Mouse (Mus musculus): ENCODE results near the gene Cngb1. TPM values are rescaled to one million over a fixed set of nuclear protein-coding genes. Genes with fewer than 3 reads are reported as not detected.

The Cngb1 gene
- polyA plus RNA-seq (2011; ENCODE audit: insufficient read depth, insufficient read length, low read depth, missing spikeins) = 0.19 and 0.24 TPM in 2 replicates

- no peak within 1 kb of the TSS for H3K4me3 ChIP-seq (ENCODE audit: low read depth, low read length)
- H3K27me3 ChIP-seq (ENCODE audit: control insufficient read depth, insufficient read depth, low read length, poor library complexity, severe bottlenecking) = no peaks in the 10 kb centered on the region
- H3K36me3 ChIP-seq (ENCODE audit: control insufficient read depth, insufficient read depth, low read length, poor library complexity, severe bottlenecking) = no peaks in the 10 kb centered on the region
- H3K9ac ChIP-seq (ENCODE audit: low read depth, poor library complexity, severe bottlenecking) = no peak within 1 kb of the TSS
- no peaks in the 10 kb centered on the region for H3K9me3 ChIP-seq (replicated peaks; ENCODE audit: control insufficient read depth, insufficient read depth, low read length, poor library complexity, severe bottlenecking)
- no peaks in the 10 kb centered on the region for H3K4me1 ChIP-seq (ENCODE audit: control insufficient read depth, insufficient read depth, low read length)
- TF ChIP-seq EP300 (IDR thresholded peaks at IDR 0.05; ENCODE audit: insufficient read depth, low read depth, low read length) (no peak), CTCF (IDR thresholded peaks at IDR 0.05; ENCODE audit: low read depth, low read length) (no peak), POLR2A (IDR thresholded peaks at IDR 0.05; ENCODE audit: insufficient read depth, low read length) (no peak)
- H3K27ac ChIP-seq (ENCODE audit: insufficient read depth, low read length) = no peak within 1 kb of the TSS
Observed at GRCm38 (mm10) chr8:95306431-95306830, at the start of gene Cngb1. Gene Cngb1, minus strand, starts transcription at chr8:95306585.

GRCm38 (mm10) chr8:95354606-95355005 is 48.2 kb upstream of the Cngb1 start:
- Histone ChIP-seq H3K27ac (ENCODE audit: insufficient read depth, low read length) (no peak overlapping the region), H3K4me3 (ENCODE audit: low read depth, low read length) (no peak overlapping the region), H3K9ac (ENCODE audit: low read depth, poor library complexity, severe bottlenecking) (no peak overlapping the region), H3K9me3 (replicated peaks; ENCODE audit: control insufficient read depth, insufficient read depth, low read length, poor library complexity, severe bottlenecking) (no peaks in the 10 kb centered on the region), H3K27me3 (ENCODE audit: control insufficient read depth, insufficient read depth, low read length, poor library complexity, severe bottlenecking) (0 out of 2 replicates have a peak, but pooled peaks cover 3% of the 10 kb centered on the region), H3K36me3 (ENCODE audit: control insufficient read depth, insufficient read depth, low read length, poor library complexity, severe bottlenecking) (no peaks in the 10 kb centered on the region), H3K4me1 (ENCODE audit: control insufficient read depth, insufficient read depth, low read length) (peaks cover 4% of the 10 kb centered on the region)
- TF ChIP-seq CTCF (IDR thresholded peaks at IDR 0.05; ENCODE audit: low read depth, low read length) (no peak), EP300 (IDR thresholded peaks at IDR 0.05; ENCODE audit: insufficient read depth, low read depth, low read length) (no peak), POLR2A (IDR thresholded peaks at IDR 0.05; ENCODE audit: insufficient read depth, low read length) (no peak)

- peak overlapping the region; percentile 77 for H3K4me3 ChIP-seq (ENCODE audit: low read depth, low read length)
- H3K9me3 ChIP-seq (replicated peaks; ENCODE audit: control insufficient read depth, insufficient read depth, low read length, poor library complexity, severe bottlenecking) = no peaks in the 10 kb centered on the region
- 0 out of 2 replicates have a peak, but pooled peaks cover 3% of the 10 kb centered on the region for H3K27me3 ChIP-seq (ENCODE audit: control insufficient read depth, insufficient read depth, low read length, poor library complexity, severe bottlenecking)
Observed at GRCm38 (mm10) chr8:95352871-95353866, 46.8 kb upstream of the Cngb1 start.

GRCm38 (mm10) chr8:95352151-95352870 is 45.9 kb upstream of the Cngb1 start, which contains the start of gene Mmp15:
Gene Mmp15, plus strand, starts transcription at chr8:95352268.
- H3K36me3 ChIP-seq (ENCODE audit: control insufficient read depth, insufficient read depth, low read length, poor library complexity, severe bottlenecking) = no peaks in the 10 kb centered on the region
- H3K27ac ChIP-seq (ENCODE audit: insufficient read depth, low read length) = no peak within 1 kb of the TSS
- H3K9ac ChIP-seq (ENCODE audit: low read depth, poor library complexity, severe bottlenecking) = peak within 1 kb of the TSS; percentile 82
- H3K9me3 ChIP-seq (replicated peaks; ENCODE audit: control insufficient read depth, insufficient read depth, low read length, poor library complexity, severe bottlenecking) = no peaks in the 10 kb centered on the region
- peak within 1 kb of the TSS; percentile 77 for H3K4me3 ChIP-seq (ENCODE audit: low read depth, low read length)
- H3K27me3 ChIP-seq (ENCODE audit: control insufficient read depth, insufficient read depth, low read length, poor library complexity, severe bottlenecking) = 0 out of 2 replicates have a peak, but pooled peaks cover 3% of the 10 kb centered on the region
- no peaks in the 10 kb centered on the region for H3K4me1 ChIP-seq (ENCODE audit: control insufficient read depth, insufficient read depth, low read length)
- no peak for TF ChIP-seq CTCF (IDR thresholded peaks at IDR 0.05; ENCODE audit: low read depth, low read length)
- no peak for TF ChIP-seq EP300 (IDR thresholded peaks at IDR 0.05; ENCODE audit: insufficient read depth, low read depth, low read length)
- no peak for TF ChIP-seq POLR2A (IDR thresholded peaks at IDR 0.05; ENCODE audit: insufficient read depth, low read length)

More at GRCm38 (mm10) chr8:95352871-95353866, 46.8 kb upstream of the Cngb1 start:
- TF ChIP-seq POLR2A (IDR thresholded peaks at IDR 0.05; ENCODE audit: insufficient read depth, low read length) (no peak), CTCF (IDR thresholded peaks at IDR 0.05; ENCODE audit: low read depth, low read length) (no peak), EP300 (IDR thresholded peaks at IDR 0.05; ENCODE audit: insufficient read depth, low read depth, low read length) (no peak)
- Histone ChIP-seq H3K4me1 (ENCODE audit: control insufficient read depth, insufficient read depth, low read length) (no peaks in the 10 kb centered on the region), H3K27ac (ENCODE audit: insufficient read depth, low read length) (no peak overlapping the region), H3K36me3 (ENCODE audit: control insufficient read depth, insufficient read depth, low read length, poor library complexity, severe bottlenecking) (no peaks in the 10 kb centered on the region), H3K9ac (ENCODE audit: low read depth, poor library complexity, severe bottlenecking) (peak overlapping the region; percentile 82)

GRCm38 (mm10) chr8:95351461-95351860 is 45.1 kb upstream of the Cngb1 start:
- peak overlapping the region; percentile 77 for H3K4me3 ChIP-seq (ENCODE audit: low read depth, low read length)
- peak overlapping the region; percentile 82 for H3K9ac ChIP-seq (ENCODE audit: low read depth, poor library complexity, severe bottlenecking)
- 0 out of 2 replicates have a peak, but pooled peaks cover 3% of the 10 kb centered on the region for H3K27me3 ChIP-seq (ENCODE audit: control insufficient read depth, insufficient read depth, low read length, poor library complexity, severe bottlenecking)
- no peaks in the 10 kb centered on the region for H3K36me3 ChIP-seq (ENCODE audit: control insufficient read depth, insufficient read depth, low read length, poor library complexity, severe bottlenecking)
- H3K27ac ChIP-seq (ENCODE audit: insufficient read depth, low read length) = no peak overlapping the region
- no peaks in the 10 kb centered on the region for H3K4me1 ChIP-seq (ENCODE audit: control insufficient read depth, insufficient read depth, low read length)
- no peaks in the 10 kb centered on the region for H3K9me3 ChIP-seq (replicated peaks; ENCODE audit: control insufficient read depth, insufficient read depth, low read length, poor library complexity, severe bottlenecking)
- TF ChIP-seq CTCF (IDR thresholded peaks at IDR 0.05; ENCODE audit: low read depth, low read length) (no peak), POLR2A (IDR thresholded peaks at IDR 0.05; ENCODE audit: insufficient read depth, low read length) (no peak), EP300 (IDR thresholded peaks at IDR 0.05; ENCODE audit: insufficient read depth, low read depth, low read length) (no peak)

Measured in ES-Bruce4 (cell line).